Mouse (Mus musculus): Measurements from ENCODE around the gene Gm26661. TPM values are rescaled to one million over a fixed set of nuclear protein-coding genes. Genes with fewer than 3 reads are reported as not detected.

Gene Gm26661
- not detected in 2 replicates for polyA plus RNA-seq (2014; fragmentation: Nextera tagmentation; extraction: Ambion mirVana)

DNA sequence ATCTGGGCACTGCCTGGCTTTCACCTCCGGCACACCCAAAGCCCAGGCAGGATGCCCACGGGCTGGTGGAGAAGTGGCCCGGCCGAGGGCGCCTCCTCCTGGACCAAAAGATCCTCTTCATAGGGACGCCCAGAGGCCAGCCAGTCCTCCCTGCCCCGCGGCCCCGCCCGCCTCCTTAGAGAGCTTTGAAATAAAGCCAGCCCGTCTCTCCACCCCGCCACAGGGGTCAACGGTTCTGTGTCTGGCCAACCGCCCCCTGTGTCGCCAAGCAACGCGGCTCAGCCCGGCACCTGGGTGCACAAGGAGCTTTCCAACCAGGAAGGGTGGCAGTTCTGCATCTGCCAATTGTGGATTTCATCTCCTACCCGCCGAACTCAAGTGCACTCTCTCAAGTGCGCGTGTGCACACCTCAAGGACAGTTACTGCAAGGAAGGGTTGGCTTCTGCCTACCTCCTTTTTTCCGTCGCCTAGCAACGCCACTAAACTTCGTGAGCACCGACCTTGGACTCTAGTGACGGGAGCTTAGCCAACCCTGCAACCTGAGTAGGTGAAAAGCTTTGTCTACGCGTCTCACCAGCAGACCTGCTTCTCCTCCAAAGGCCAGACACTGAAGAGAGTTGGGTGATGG lies at the start of gene Gm26661:
Gene Gm26661 (plus strand): TSS at position 56 of the 628 bp plus-strand sequence.
- Histone ChIP-seq H3K27me3 (replicated peaks; ENCODE audit: control insufficient read depth, insufficient read depth, low read length) (no peaks in the 10 kb centered on the region), H3K4me1 (ENCODE audit: control insufficient read depth, insufficient read depth, low read length) (peaks cover 8% of the 10 kb centered on the region; the same call in 1 of the 2 replicates), H3K27ac (ENCODE audit: low read depth, low read length) (no peak within 1 kb of the TSS), H3K36me3 (ENCODE audit: control insufficient read depth, insufficient read depth, low read length) (no peaks in the 10 kb centered on the region), H3K9me3 (replicated peaks; ENCODE audit: control insufficient read depth, low read length) (no peaks in the 10 kb centered on the region), H3K9ac (ENCODE audit: low read length) (peak within 1 kb of the TSS; percentile 54), H3K4me2 (ENCODE audit: low read length) (peak within 1 kb of the TSS; percentile 73), H3K4me3 (ENCODE audit: low read depth, low read length) (peak within 1 kb of the TSS; percentile 37)
- WGBS = 2% methylated on average over 30 of the region's 30 CpGs
- peak; percentile 85 for ATAC-seq
- DNase-seq (ENCODE audit: low spot score) = peak; percentile 63

- ATAC-seq = peak; percentile 94
- 15% methylated on average over 11 of the region's 11 CpGs for WGBS
- Histone ChIP-seq H3K27me3 (replicated peaks; ENCODE audit: control insufficient read depth, insufficient read depth, low read length) (no peaks in the 10 kb centered on the region), H3K4me1 (ENCODE audit: control insufficient read depth, insufficient read depth, low read length) (no peaks in the 10 kb centered on the region), H3K4me2 (ENCODE audit: low read length) (peak overlapping the region; percentile 41), H3K4me3 (ENCODE audit: low read depth, low read length) (peak overlapping the region; percentile 21), H3K9ac (ENCODE audit: low read length) (peak overlapping the region; percentile 42), H3K9me3 (replicated peaks; ENCODE audit: control insufficient read depth, low read length) (no peaks in the 10 kb centered on the region), H3K27ac (ENCODE audit: low read depth, low read length) (peak overlapping the region; percentile 57; the same call in 1 of the 2 replicates), H3K36me3 (ENCODE audit: control insufficient read depth, insufficient read depth, low read length) (no peaks in the 10 kb centered on the region)
- peak; percentile 93 for DNase-seq (ENCODE audit: low spot score)
Measured at GRCm38 (mm10) chr14:7748944-7749763, 42.2 kb upstream of the Gm26661 start.

GRCm38 (mm10) chr14:7749764-7750089 lies 41.7 kb upstream of the Gm26661 start:
- no peaks in the 10 kb centered on the region for H3K36me3 ChIP-seq (ENCODE audit: control insufficient read depth, insufficient read depth, low read length)
- H3K9ac ChIP-seq (ENCODE audit: low read length) = peak overlapping the region; percentile 40
- DNase-seq (ENCODE audit: low spot score) = peak; percentile 81
- peak overlapping the region; percentile 21 for H3K4me3 ChIP-seq (ENCODE audit: low read depth, low read length)
- peak; percentile 90 for ATAC-seq
- H3K9me3 ChIP-seq (replicated peaks; ENCODE audit: control insufficient read depth, low read length) = no peaks in the 10 kb centered on the region
- no peaks in the 10 kb centered on the region for H3K27me3 ChIP-seq (replicated peaks; ENCODE audit: control insufficient read depth, insufficient read depth, low read length)
- WGBS = 11% methylated on average over 4 of the region's 4 CpGs
- no peaks in the 10 kb centered on the region for H3K4me1 ChIP-seq (ENCODE audit: control insufficient read depth, insufficient read depth, low read length)
- H3K4me2 ChIP-seq (ENCODE audit: low read length) = peak overlapping the region; percentile 41
- H3K27ac ChIP-seq (ENCODE audit: low read depth, low read length) = peak overlapping the region; percentile 57; the same call in 1 of the 2 replicates

DNA sequence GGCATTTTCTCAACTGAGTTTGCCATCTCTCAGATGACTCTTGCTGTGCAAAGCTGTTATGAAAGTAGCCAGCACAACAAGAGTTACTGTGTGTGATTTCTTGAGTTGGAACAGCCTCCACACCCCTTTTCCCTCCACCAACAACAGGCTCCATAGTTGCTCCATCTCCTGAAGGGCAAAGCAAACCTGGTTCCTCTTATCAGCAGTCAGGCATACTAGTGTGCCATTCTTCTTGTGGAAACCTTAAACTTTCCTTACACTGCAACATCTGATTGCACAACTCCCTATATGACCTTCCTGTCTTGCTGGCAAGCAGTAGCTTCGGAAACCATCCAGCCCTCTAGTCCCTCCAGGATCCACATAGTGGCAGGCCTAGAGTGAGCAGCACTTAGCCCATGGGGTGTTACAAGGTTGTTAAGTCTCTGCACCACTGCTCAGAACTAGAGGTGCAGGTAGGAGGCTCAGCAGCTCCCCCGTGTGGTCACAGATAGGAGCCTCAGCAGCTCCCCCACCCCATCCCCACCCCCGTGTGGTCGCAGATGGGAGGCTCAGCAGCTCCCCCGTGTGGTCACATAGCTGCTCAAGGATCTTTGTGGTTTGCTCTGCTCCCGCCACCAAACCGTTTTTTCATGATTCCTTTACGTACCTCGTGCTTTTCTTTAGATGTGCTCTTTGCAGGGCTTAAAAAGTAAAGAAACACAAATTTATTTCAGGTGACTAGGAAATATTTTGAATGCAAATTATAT lies 25.6 kb upstream of the Gm26661 start:
- H3K9ac ChIP-seq (ENCODE audit: low read length) = no peak overlapping the region
- no peak overlapping the region for H3K4me3 ChIP-seq (ENCODE audit: low read depth, low read length)
- H3K9me3 ChIP-seq (replicated peaks; ENCODE audit: control insufficient read depth, low read length) = no peaks in the 10 kb centered on the region
- H3K27me3 ChIP-seq (replicated peaks; ENCODE audit: control insufficient read depth, insufficient read depth, low read length) = no peaks in the 10 kb centered on the region
- no peak overlapping the region for H3K4me2 ChIP-seq (ENCODE audit: low read length)
- ATAC-seq (peak; percentile 94), DNase-seq (ENCODE audit: low spot score) (peak; percentile 87)
- no peak overlapping the region for H3K27ac ChIP-seq (ENCODE audit: low read depth, low read length)
- 12% methylated on average over 9 of the region's 9 CpGs for WGBS
- H3K36me3 ChIP-seq (ENCODE audit: control insufficient read depth, insufficient read depth, low read length) = no peaks in the 10 kb centered on the region
- no peaks in the 10 kb centered on the region for H3K4me1 ChIP-seq (ENCODE audit: control insufficient read depth, insufficient read depth, low read length)

DNA sequence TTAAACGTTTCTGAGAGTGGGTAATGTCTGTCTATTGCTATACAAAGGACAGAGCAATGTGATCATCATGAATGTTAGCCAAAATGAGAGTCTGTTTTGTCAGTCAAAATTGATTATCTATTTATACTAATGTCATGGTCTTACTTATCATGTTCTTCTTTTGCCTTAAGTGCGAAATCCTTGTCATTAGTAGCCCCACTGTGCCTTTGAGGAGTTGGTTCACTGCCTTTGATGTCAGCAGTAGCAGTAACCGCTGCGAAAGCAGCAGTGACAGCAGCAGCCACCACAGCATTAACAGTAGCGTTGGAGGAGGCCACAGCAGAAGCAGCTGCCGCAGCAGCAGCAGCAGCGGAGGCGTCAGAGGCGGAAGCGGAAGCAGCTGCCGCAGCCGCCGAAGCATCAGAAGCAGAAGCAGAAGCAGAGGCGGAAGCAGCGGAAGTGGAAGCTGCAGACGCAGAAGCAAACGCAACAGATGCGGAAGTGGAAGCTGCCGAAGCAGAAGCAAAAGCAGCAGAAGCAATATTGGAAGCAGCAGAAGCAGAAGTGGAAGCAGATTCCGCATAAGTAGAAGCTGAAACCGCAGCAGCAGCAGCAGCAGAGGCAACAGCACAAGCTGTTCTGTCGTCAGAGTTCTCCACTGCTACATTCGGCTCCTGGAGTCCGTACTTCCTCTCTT lies 17.5 kb upstream of the Gm26661 start:
- H3K9me3 ChIP-seq (replicated peaks; ENCODE audit: control insufficient read depth, low read length) = no peaks in the 10 kb centered on the region
- H3K4me1 ChIP-seq (ENCODE audit: control insufficient read depth, insufficient read depth, low read length) = no peaks in the 10 kb centered on the region
- 51% methylated on average over 24 of the region's 24 CpGs for WGBS

GRCm38 (mm10) chr14:7786073-7786472 lies 5.3 kb upstream of the Gm26661 start:
- Histone ChIP-seq H3K4me2 (ENCODE audit: low read length) (no peak overlapping the region), H3K9ac (ENCODE audit: low read length) (no peak overlapping the region), H3K27ac (ENCODE audit: low read depth, low read length) (no peak overlapping the region), H3K4me1 (ENCODE audit: control insufficient read depth, insufficient read depth, low read length) (peaks cover under 1% of the 10 kb centered on the region; the same call in 1 of the 2 replicates), H3K36me3 (ENCODE audit: control insufficient read depth, insufficient read depth, low read length) (no peaks in the 10 kb centered on the region), H3K27me3 (replicated peaks; ENCODE audit: control insufficient read depth, insufficient read depth, low read length) (no peaks in the 10 kb centered on the region), H3K4me3 (ENCODE audit: low read depth, low read length) (no peak overlapping the region), H3K9me3 (replicated peaks; ENCODE audit: control insufficient read depth, low read length) (no peaks in the 10 kb centered on the region)
- WGBS = 44% methylated on average over 13 of the region's 13 CpGs
- DNase-seq (ENCODE audit: low spot score) = no peak
- ATAC-seq = no peak

More for the DNA sequence above, 17.5 kb upstream of the Gm26661 start:
- DNase-seq (ENCODE audit: low spot score) = peak; percentile 83
- Histone ChIP-seq H3K4me3 (ENCODE audit: low read depth, low read length) (peak overlapping the region; percentile 25), H3K27me3 (replicated peaks; ENCODE audit: control insufficient read depth, insufficient read depth, low read length) (no peaks in the 10 kb centered on the region), H3K27ac (ENCODE audit: low read depth, low read length) (no peak overlapping the region), H3K4me2 (ENCODE audit: low read length) (peak overlapping the region; percentile 47), H3K36me3 (ENCODE audit: control insufficient read depth, insufficient read depth, low read length) (no peaks in the 10 kb centered on the region), H3K9ac (ENCODE audit: low read length) (peak overlapping the region; percentile 35)
- ATAC-seq = peak; percentile 77

DNA sequence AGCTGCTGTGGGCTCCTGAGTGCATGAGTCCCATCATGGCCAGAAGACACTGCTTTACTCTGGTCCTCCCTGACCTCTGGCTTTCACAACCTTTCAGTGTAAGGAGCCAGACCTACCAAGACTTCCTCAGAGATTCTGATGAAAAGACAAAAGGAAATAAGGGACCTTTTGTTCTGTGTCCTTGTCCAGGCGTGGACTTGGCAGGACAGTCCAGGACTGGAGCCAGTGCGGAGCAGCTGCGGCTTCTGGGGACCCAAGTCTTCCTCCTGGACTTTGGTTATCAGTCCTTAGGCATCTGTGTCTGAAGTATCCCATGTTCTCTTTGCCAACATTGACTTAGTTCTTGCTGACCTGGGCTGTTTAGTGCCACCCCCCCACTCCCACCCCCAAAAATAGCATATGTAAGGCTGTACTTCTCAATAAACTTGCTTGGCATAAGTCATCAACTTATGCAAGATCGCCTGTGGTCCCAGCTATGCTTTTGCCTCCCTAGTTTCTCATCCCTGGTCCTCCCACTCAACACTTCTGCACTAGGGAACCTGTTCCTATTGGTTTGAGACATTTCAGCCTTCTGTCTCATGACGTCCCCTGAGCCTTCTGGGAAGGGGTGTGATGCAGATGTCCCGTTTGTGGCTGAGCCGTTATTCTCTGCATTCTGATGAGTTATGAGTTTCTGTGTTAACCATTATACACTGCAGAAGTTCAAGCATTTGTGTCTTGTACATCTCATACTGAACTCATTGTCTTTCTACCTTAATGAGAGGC lies 1.9 kb upstream of the Gm26661 start:
- 79% methylated on average over 7 of the region's 7 CpGs for WGBS
- no peak overlapping the region for H3K4me3 ChIP-seq (ENCODE audit: low read depth, low read length)
- DNase-seq (ENCODE audit: low spot score) (no peak), ATAC-seq (no peak)
- no peak overlapping the region for H3K9ac ChIP-seq (ENCODE audit: low read length)
- no peaks in the 10 kb centered on the region for H3K36me3 ChIP-seq (ENCODE audit: control insufficient read depth, insufficient read depth, low read length)
- peaks cover 8% of the 10 kb centered on the region; the same call in 1 of the 2 replicates for H3K4me1 ChIP-seq (ENCODE audit: control insufficient read depth, insufficient read depth, low read length)
- H3K27ac ChIP-seq (ENCODE audit: low read depth, low read length) = no peak overlapping the region
- H3K27me3 ChIP-seq (replicated peaks; ENCODE audit: control insufficient read depth, insufficient read depth, low read length) = no peaks in the 10 kb centered on the region
- no peaks in the 10 kb centered on the region for H3K9me3 ChIP-seq (replicated peaks; ENCODE audit: control insufficient read depth, low read length)
- H3K4me2 ChIP-seq (ENCODE audit: low read length) = no peak overlapping the region

- Histone ChIP-seq H3K36me3 (ENCODE audit: control insufficient read depth, insufficient read depth, low read length) (no peaks in the 10 kb centered on the region), H3K4me1 (ENCODE audit: control insufficient read depth, insufficient read depth, low read length) (peaks cover 8% of the 10 kb centered on the region; the same call in 1 of the 2 replicates), H3K4me3 (ENCODE audit: low read depth, low read length) (peak overlapping the region; percentile 37), H3K9ac (ENCODE audit: low read length) (peak overlapping the region; percentile 54), H3K27me3 (replicated peaks; ENCODE audit: control insufficient read depth, insufficient read depth, low read length) (no peaks in the 10 kb centered on the region), H3K4me2 (ENCODE audit: low read length) (peak overlapping the region; percentile 73), H3K9me3 (replicated peaks; ENCODE audit: control insufficient read depth, low read length) (no peaks in the 10 kb centered on the region), H3K27ac (ENCODE audit: low read depth, low read length) (no peak overlapping the region)
- DNase-seq (ENCODE audit: low spot score) (no peak), ATAC-seq (peak; percentile 31; the same call in 1 of the 2 replicates)
- 14% methylated on average over 19 of the region's 19 CpGs for WGBS
Measured at GRCm38 (mm10) chr14:7791061-7791531, 291 bp upstream of the Gm26661 start.

Measured in forebrain, embryonic 14.5 days (tissue).